In the genomic region with DNA sequence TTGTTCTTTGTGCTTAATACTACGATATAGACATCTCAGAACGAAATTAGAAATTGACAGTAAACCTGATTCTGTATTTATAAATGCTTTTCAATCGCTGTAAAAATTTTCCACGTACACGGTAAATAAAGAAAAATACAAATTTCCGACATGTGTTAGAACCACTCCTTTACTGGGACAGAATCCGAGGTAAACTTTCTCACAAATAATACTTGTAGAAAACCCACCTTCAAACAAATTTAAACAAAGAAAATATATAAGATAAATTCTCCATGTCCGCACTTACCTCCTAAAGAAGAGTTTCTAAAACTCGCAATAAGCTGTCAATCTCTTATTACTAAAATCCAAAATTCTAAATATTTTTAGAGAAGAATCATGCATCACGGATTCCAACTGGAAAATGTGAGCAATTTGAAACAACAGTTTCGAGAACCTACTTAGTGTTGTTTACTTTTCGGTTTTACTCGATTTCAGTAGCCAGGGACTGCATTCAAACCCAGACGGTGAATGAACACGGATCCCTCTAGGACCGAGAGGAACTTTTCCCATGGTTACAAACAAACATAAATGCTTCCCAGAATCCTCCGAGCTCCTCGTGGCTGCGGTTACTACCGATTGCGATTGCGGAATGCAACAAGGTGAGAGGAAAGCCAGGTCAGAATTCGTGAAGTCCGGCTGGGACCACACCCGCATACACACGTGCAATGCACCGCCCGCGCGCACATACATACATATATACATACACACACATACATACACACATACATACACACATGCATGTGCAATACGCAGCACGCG, we compare ENCODE assay signal across 8 mouse cellular contexts. TPM values are rescaled to one million over a fixed set of nuclear protein-coding genes. Genes with fewer than 3 reads are reported as not detected.
DNase-seq lines count a peak whose midpoint lies in the region; ATAC-seq and TF ChIP-seq lines count a peak whose summit lies in the region.

No protein-coding gene starts in this region.

- peak; percentile 70 for ATAC-seq in embryonic facial prominence, embryonic 11.5 days (replicated peaks; ENCODE audit: insufficient number of reproducible peaks, low FRiP score, low TSS enrichment, low read depth)
- peak; percentile 53 for ATAC-seq in granulocyte monocyte progenitor cell, adult 5-6 weeks (replicated peaks; ENCODE audit: poor library complexity, severe bottlenecking)
- peak; percentile 77 for ATAC-seq in intestine, postnatal 0 days
- ATAC-seq in midbrain, embryonic 11.5 days (ENCODE audit: low FRiP score) = peak; percentile 87

- WGBS in embryonic facial prominence, embryonic 11.5 days = under 1% methylated on average over 33 of the region's 33 CpGs
- WGBS in intestine, postnatal 0 days = under 1% methylated on average over 33 of the region's 33 CpGs
- 2% methylated on average over 33 of the region's 33 CpGs for WGBS in midbrain, embryonic 11.5 days

- no peak for TF ChIP-seq CTCF in intestine, postnatal 0 days (IDR thresholded peaks at IDR 0.05; ENCODE audit: low read depth)

- H3K4me2 ChIP-seq in embryonic facial prominence, embryonic 11.5 days (ENCODE audit: low read depth, low read length) = peak overlapping the region; percentile 75
- peak overlapping the region; percentile 84 for H3K4me2 ChIP-seq in intestine, postnatal 0 days (replicated peaks; ENCODE audit: low read depth)
- peak overlapping the region; percentile 52 for H3K4me2 ChIP-seq in midbrain, embryonic 11.5 days

- intact Hi-C loops in left cerebral cortex, postnatal 4 days (cut with DNase I) = no loop called here

- no peak overlapping the region for H3K27ac ChIP-seq in embryonic facial prominence, embryonic 11.5 days (replicated peaks; ENCODE audit: low read depth, low read length)
- H3K27ac ChIP-seq in intestine, postnatal 0 days (ENCODE audit: low read depth, low read length) = no peak overlapping the region
- H3K27ac ChIP-seq in midbrain, embryonic 11.5 days (ENCODE audit: low read depth, low read length) = no peak overlapping the region

- peak overlapping the region; percentile 59 for H3K9ac ChIP-seq in embryonic facial prominence, embryonic 11.5 days (replicated peaks; ENCODE audit: low read length)
- 0 out of 2 replicates have a peak overlapping the region, but pooled peaks have one; percentile 68 for H3K9ac ChIP-seq in intestine, postnatal 0 days (ENCODE audit: low read depth, low read length)
- H3K9ac ChIP-seq in midbrain, embryonic 11.5 days (ENCODE audit: low read length) = peak overlapping the region; percentile 46

- H3K4me1 ChIP-seq in embryonic facial prominence, embryonic 11.5 days (ENCODE audit: control insufficient read depth, insufficient read depth, low read length) = no peaks in the 10 kb centered on the region
- no peaks in the 10 kb centered on the region for H3K4me1 ChIP-seq in intestine, postnatal 0 days (replicated peaks; ENCODE audit: control insufficient read depth, insufficient read depth, low read length)
- peaks cover 6% of the 10 kb centered on the region for H3K4me1 ChIP-seq in midbrain, embryonic 11.5 days (ENCODE audit: control insufficient read depth, insufficient read depth, low read length)

- no peaks in the 10 kb centered on the region for H3K36me3 ChIP-seq in embryonic facial prominence, embryonic 11.5 days (replicated peaks; ENCODE audit: control insufficient read depth, insufficient read depth, low read depth, low read length)
- H3K36me3 ChIP-seq in intestine, postnatal 0 days (ENCODE audit: control insufficient read depth, insufficient read depth) = no peaks in the 10 kb centered on the region
- H3K36me3 ChIP-seq in midbrain, embryonic 11.5 days (ENCODE audit: control insufficient read depth, insufficient read depth, low read length) = no peaks in the 10 kb centered on the region

- H3K9me3 ChIP-seq in embryonic facial prominence, embryonic 11.5 days (replicated peaks; ENCODE audit: control insufficient read depth, low read length) = no peaks in the 10 kb centered on the region
- no peaks in the 10 kb centered on the region for H3K9me3 ChIP-seq in intestine, postnatal 0 days (ENCODE audit: control insufficient read depth)
- no peaks in the 10 kb centered on the region for H3K9me3 ChIP-seq in midbrain, embryonic 11.5 days (ENCODE audit: control insufficient read depth, low read length)

- no peaks in the 10 kb centered on the region for H3K27me3 ChIP-seq in embryonic facial prominence, embryonic 11.5 days (ENCODE audit: control insufficient read depth, insufficient read depth, low read length)
- no peaks in the 10 kb centered on the region for H3K27me3 ChIP-seq in intestine, postnatal 0 days (replicated peaks; ENCODE audit: control insufficient read depth, insufficient read depth, low read length)
- no peaks in the 10 kb centered on the region for H3K27me3 ChIP-seq in midbrain, embryonic 11.5 days (ENCODE audit: control insufficient read depth, insufficient read depth, low read length)

- H3K4me3 ChIP-seq in embryonic facial prominence, embryonic 11.5 days (ENCODE audit: low read depth, low read length) = peak overlapping the region; percentile 77
- peak overlapping the region; percentile 73 for H3K4me3 ChIP-seq in intestine, postnatal 0 days (ENCODE audit: low read depth, low read length)
- H3K4me3 ChIP-seq in midbrain, embryonic 11.5 days (ENCODE audit: low read depth, low read length) = peak overlapping the region; percentile 77

- peak; percentile 52 to 68 for DNase-seq in urinary bladder, adult 18-20 months (ENCODE audit: low spot score in 2 of 2)
- no peak for DNase-seq in urinary bladder, postnatal 10 days (ENCODE audit: low spot score)
- DNase-seq in embryonic facial prominence, embryonic 11.5 days (ENCODE audit: low spot score) = peak; percentile 96
- peak; percentile 51 for DNase-seq in left cerebral cortex, postnatal 4 days
- peak; percentile 98 for DNase-seq in midbrain, embryonic 11.5 days (ENCODE audit: low spot score, missing footprints)
- DNase-seq in right cerebral cortex, postnatal 4 days = peak; percentile 52

RNA-seq across cellular contexts. Expression of a gene that starts 0.7 kb away (rescaled TPM):
- polyA plus RNA-seq in embryonic facial prominence, embryonic 11.5 days (2014; fragmentation: Nextera tagmentation; extraction: Ambion mirVana) = 8.4 and 8.7 TPM in 2 replicates
- total RNA-seq in granulocyte monocyte progenitor cell, adult 5-6 weeks (2014; fragmentation: Nextera tagmentation) = 19.2 and 27.1 TPM in 2 replicates
- 27.5 and 30.5 TPM in 2 replicates for total RNA-seq in granulocyte monocyte progenitor cell, adult 5-6 weeks (2017)
- 5.4 and 6.2 TPM in 2 replicates for polyA plus RNA-seq in intestine, postnatal 0 days (2015; fragmentation: Nextera tagmentation; extraction: Ambion mirVana)
- total RNA-seq in left cerebral cortex, postnatal 4 days (2021) = 10 to 100 TPM; 14.1 to 14.8 TPM
- 9.4 and 11.2 TPM in 2 replicates for polyA plus RNA-seq in midbrain, embryonic 11.5 days (2014; fragmentation: Nextera tagmentation; extraction: Ambion mirVana)

RNA-seq across cellular contexts. Expression of a gene that starts 16.6 kb away (rescaled TPM):
- 0.33 TPM in 1 of 2 replicates, not detected in the other for polyA plus RNA-seq in embryonic facial prominence, embryonic 11.5 days (2014; fragmentation: Nextera tagmentation; extraction: Ambion mirVana)
- not detected in 2 replicates for total RNA-seq in granulocyte monocyte progenitor cell, adult 5-6 weeks (2014; fragmentation: Nextera tagmentation)
- not detected in 2 replicates for total RNA-seq in granulocyte monocyte progenitor cell, adult 5-6 weeks (2017)
- polyA plus RNA-seq in intestine, postnatal 0 days (2015; fragmentation: Nextera tagmentation; extraction: Ambion mirVana) = 9.5 and 9.7 TPM in 2 replicates
- 1 to 10 TPM in 1 of 2 experiments, not detected in 1; 1.3 TPM for total RNA-seq in left cerebral cortex, postnatal 4 days (2021)
- 0.31 TPM in 1 of 2 replicates, not detected in the other for polyA plus RNA-seq in midbrain, embryonic 11.5 days (2014; fragmentation: Nextera tagmentation; extraction: Ambion mirVana)

RNA-seq across cellular contexts. Expression of a gene that starts 17.0 kb away (rescaled TPM):
- polyA plus RNA-seq in embryonic facial prominence, embryonic 11.5 days (2014; fragmentation: Nextera tagmentation; extraction: Ambion mirVana) = 45.7 and 46.6 TPM in 2 replicates
- 16.9 and 18.2 TPM in 2 replicates for total RNA-seq in granulocyte monocyte progenitor cell, adult 5-6 weeks (2014; fragmentation: Nextera tagmentation)
- total RNA-seq in granulocyte monocyte progenitor cell, adult 5-6 weeks (2017) = 10.3 and 10.9 TPM in 2 replicates
- polyA plus RNA-seq in intestine, postnatal 0 days (2015; fragmentation: Nextera tagmentation; extraction: Ambion mirVana) = 65.1 and 79.2 TPM in 2 replicates
- total RNA-seq in left cerebral cortex, postnatal 4 days (2021) = 10 to 100 TPM; 24.4 to 24.8 TPM
- 28.9 and 31.1 TPM in 2 replicates for polyA plus RNA-seq in midbrain, embryonic 11.5 days (2014; fragmentation: Nextera tagmentation; extraction: Ambion mirVana)

RNA-seq across cellular contexts. Expression of a gene that starts 44.4 kb away (rescaled TPM):
- not detected in 2 replicates for polyA plus RNA-seq in embryonic facial prominence, embryonic 11.5 days (2014; fragmentation: Nextera tagmentation; extraction: Ambion mirVana)
- not detected in 2 replicates for total RNA-seq in granulocyte monocyte progenitor cell, adult 5-6 weeks (2014; fragmentation: Nextera tagmentation)
- not detected in 2 replicates for total RNA-seq in granulocyte monocyte progenitor cell, adult 5-6 weeks (2017)
- 0.12 and 0.20 TPM in 2 replicates for polyA plus RNA-seq in intestine, postnatal 0 days (2015; fragmentation: Nextera tagmentation; extraction: Ambion mirVana)
- not detected for total RNA-seq in left cerebral cortex, postnatal 4 days (2021)
- not detected in 2 replicates for polyA plus RNA-seq in midbrain, embryonic 11.5 days (2014; fragmentation: Nextera tagmentation; extraction: Ambion mirVana)

RNA-seq across cellular contexts. Expression of a gene that starts 59.1 kb away (rescaled TPM):
- not detected in 2 replicates for polyA plus RNA-seq in embryonic facial prominence, embryonic 11.5 days (2014; fragmentation: Nextera tagmentation; extraction: Ambion mirVana)
- not detected in 2 replicates for total RNA-seq in granulocyte monocyte progenitor cell, adult 5-6 weeks (2014; fragmentation: Nextera tagmentation)
- not detected in 2 replicates for total RNA-seq in granulocyte monocyte progenitor cell, adult 5-6 weeks (2017)
- 0.13 TPM in 1 of 2 replicates, not detected in the other for polyA plus RNA-seq in intestine, postnatal 0 days (2015; fragmentation: Nextera tagmentation; extraction: Ambion mirVana)
- total RNA-seq in left cerebral cortex, postnatal 4 days (2021) = not detected
- polyA plus RNA-seq in midbrain, embryonic 11.5 days (2014; fragmentation: Nextera tagmentation; extraction: Ambion mirVana) = not detected in 2 replicates
